Mouse (Mus musculus): ENCODE results near the gene Mark2. TPM values are rescaled to one million over a fixed set of nuclear protein-coding genes. Genes with fewer than 3 reads are reported as not detected.

Gene Mark2
- total RNA-seq, 2 experiments from 2014 or later: 23.3 to 70.0 TPM

- ATAC-seq (replicated peaks; ENCODE audit: poor library complexity): peak; percentile 70
Observed at GRCm38 (mm10) chr19:7226511-7226914, 115.1 kb downstream of the Mark2 start.

Other genes starting within 250 kb of the Mark2 start
- not detected in 2 replicates for gene Flrt1, start 236.1 kb downstream of the Mark2 start, total RNA-seq (2015)
- gene Flrt1, start 236.1 kb downstream of the Mark2 start, total RNA-seq (2017): not detected in 2 replicates
- 33.1 and 34.0 TPM in 2 replicates for gene Otub1, start 135.5 kb downstream of the Mark2 start, total RNA-seq (2015)
- gene Otub1, start 135.5 kb downstream of the Mark2 start, total RNA-seq (2017): 60.8 and 69.5 TPM in 2 replicates
- gene Cox8a, start 124.2 kb downstream of the Mark2 start, total RNA-seq (2015): 599 and 622 TPM in 2 replicates
- gene Cox8a, start 124.2 kb downstream of the Mark2 start, total RNA-seq (2017): 549 and 714 TPM in 2 replicates
- gene Naa40, start 100.7 kb downstream of the Mark2 start, total RNA-seq (2015): 49.8 and 57.5 TPM in 2 replicates
- 47.1 and 51.8 TPM in 2 replicates for gene Naa40, start 100.7 kb downstream of the Mark2 start, total RNA-seq (2017)
- 0.99 and 1.2 TPM in 2 replicates for gene Rcor2, start 74.5 kb downstream of the Mark2 start, total RNA-seq (2015)
- gene Rcor2, start 74.5 kb downstream of the Mark2 start, total RNA-seq (2017): 1.2 and 2.7 TPM in 2 replicates
- gene Spindoc, start 41.1 kb upstream of the Mark2 start, total RNA-seq (2015): 7.6 and 8.1 TPM in 2 replicates
- gene Spindoc, start 41.1 kb upstream of the Mark2 start, total RNA-seq (2017): 2.6 and 3.6 TPM in 2 replicates
- 1.5 and 2.3 TPM in 2 replicates for gene 2700081O15Rik, start 75.8 kb upstream of the Mark2 start, total RNA-seq (2015)
- gene 2700081O15Rik, start 75.8 kb upstream of the Mark2 start, total RNA-seq (2017): 1.4 and 3.2 TPM in 2 replicates
- 281 and 296 TPM in 2 replicates for gene Rtn3, start 141.4 kb upstream of the Mark2 start, total RNA-seq (2015)
- gene Rtn3, start 141.4 kb upstream of the Mark2 start, total RNA-seq (2017): 85.5 and 97.7 TPM in 2 replicates
- gene Atl3, start 152.2 kb upstream of the Mark2 start, total RNA-seq (2015): 45.3 and 45.7 TPM in 2 replicates
- 51.2 and 59.5 TPM in 2 replicates for gene Atl3, start 152.2 kb upstream of the Mark2 start, total RNA-seq (2017)
- 6.8 and 11.1 TPM in 2 replicates for gene Pla2g16, start 215.6 kb upstream of the Mark2 start, total RNA-seq (2015)
- gene Pla2g16, start 215.6 kb upstream of the Mark2 start, total RNA-seq (2017): 8.1 and 12.6 TPM in 2 replicates